Mouse (Mus musculus) liver, postnatal 0 days (tissue): ENCODE measurements around the gene Rtn3. TPM values are rescaled to one million over a fixed set of nuclear protein-coding genes. Genes with fewer than 3 reads are reported as not detected.

Source experiments
- ATAC-seq: fragments of 200-750 bp; cut with Nextera tagmentation; 2 replicates; pipeline ENCODE4 v1.8.0; 2017; ENCODE audit warnings: mild to moderate bottlenecking, moderate library complexity
- DNase-seq: peaks from one replicate; pipeline ENCODE4 v3.0.0-alpha.2; 2016
- H3K27ac ChIP-seq: fragments of 300-500 bp; sonication (generic); 2 replicates; pipeline ENCODE4 v1.5.1; 2014; ENCODE audit warnings: antibody characterized with exemption, moderate library complexity, mild to moderate bottlenecking, low read depth
- H3K27me3 ChIP-seq: fragments of 300-500 bp; sonication (generic); 2 replicates; pipeline ENCODE4 v1.6.1; 2014; ENCODE audit warnings: low read length, control low read depth, mixed read lengths; ENCODE audit not compliant: insufficient read depth
- H3K36me3 ChIP-seq: fragments of 300-500 bp; sonication (generic); replicated peaks from 2 replicates; pipeline ENCODE4 v1.6.1; 2014; ENCODE audit warnings: mild to moderate bottlenecking, control low read depth, low read length, moderate library complexity, mixed read lengths; ENCODE audit not compliant: insufficient read depth
- H3K4me1 ChIP-seq: fragments of 300-500 bp; sonication (generic); 2 replicates; pipeline ENCODE4 v1.6.1; 2014; ENCODE audit warnings: antibody characterized with exemption, mild to moderate bottlenecking, control low read depth; ENCODE audit not compliant: insufficient read depth
- H3K4me2 ChIP-seq: fragments of 300-500 bp; sonication (generic); 2 replicates; pipeline ENCODE4 v1.6.1; 2014; ENCODE audit warnings: low read depth, mild to moderate bottlenecking, low read length, moderate library complexity, mixed read lengths
- H3K4me3 ChIP-seq: fragments of 300-500 bp; sonication (generic); 2 replicates; pipeline ENCODE4 v1.5.1; 2014; ENCODE audit warnings: low read depth, low read length
- H3K9ac ChIP-seq: fragments of 300-500 bp; sonication (generic); replicated peaks from 2 replicates; pipeline ENCODE4 v1.6.1; 2014; ENCODE audit warnings: mild to moderate bottlenecking, moderate library complexity
- H3K9me3 ChIP-seq: fragments of 300-500 bp; sonication (generic); 2 replicates; pipeline ENCODE4 v1.6.1; 2016; ENCODE audit warnings: mild to moderate bottlenecking, control low read depth, low read length, mixed read lengths
- CTCF ChIP-seq: sonication (generic); IDR thresholded peaks from 2 replicates; pipeline ENCODE4 v1.5.1; 2016; ENCODE audit warnings: antibody characterized with exemption, low read depth
- EP300 ChIP-seq: IDR thresholded peaks from 2 replicates; pipeline ENCODE4 v1.6.1; 2016; ENCODE audit warnings: antibody characterized with exemption, low read depth, mild to moderate bottlenecking
- WGBS: fragments of 180-500 bp; shearing (Covaris S2); extraction: QIAGEN DNeasy Blood & Tissue Kit; methylation state at CpG from one replicate; pipeline ENCODE4 v1.1.7; 2014; ENCODE audit not compliant: insufficient replicate concordance; 5-methylcytosine and 5-hydroxymethylcytosine counted together
- polyA plus RNA-seq: library from polyadenylated mRNA; unstranded; fragments of >200 nt; fragmentation: Nextera tagmentation; extraction: Ambion mirVana; gene quantifications from 2 replicates; pipeline ENCODE4 v1.2.1, GENCODE M21; 2015

Rtn3 gene
- polyA plus RNA-seq, 1 experiment from 2014 or later, result 62.2 TPM

- peak overlapping the region; percentile 46 for H3K27ac ChIP-seq
- ATAC-seq (no peak), DNase-seq (peak; percentile 28)
- H3K4me3 ChIP-seq, result peak overlapping the region; percentile 86
- peak overlapping the region; percentile 94 for H3K9ac ChIP-seq
- peak overlapping the region; percentile 87 for H3K4me2 ChIP-seq
- TF ChIP-seq EP300 (no peak), CTCF (no peak)
- WGBS, result 11% methylated on average over 12 of the region's 12 CpGs
- no peaks in the 10 kb centered on the region for H3K9me3 ChIP-seq
- peaks cover 11% of the 10 kb centered on the region for H3K4me1 ChIP-seq
- no peaks in the 10 kb centered on the region for H3K27me3 ChIP-seq
- no peaks in the 10 kb centered on the region for H3K36me3 ChIP-seq
Measured at GRCm38 (mm10) chr19:7481541-7482265, 1.4 kb downstream of the Rtn3 start.

- H3K36me3 ChIP-seq, result no peaks in the 10 kb centered on the region
- H3K4me3 ChIP-seq, result no peak overlapping the region
- no peak for ATAC-seq
- no peaks in the 10 kb centered on the region for H3K9me3 ChIP-seq
- H3K9ac ChIP-seq, result no peak overlapping the region
- peaks cover 11% of the 10 kb centered on the region for H3K4me1 ChIP-seq
- TF ChIP-seq CTCF, result no peak
- TF ChIP-seq EP300, result no peak
- DNase-seq, result no peak
- no peak overlapping the region for H3K27ac ChIP-seq
- no peaks in the 10 kb centered on the region for H3K27me3 ChIP-seq
- 93% methylated on average over 3 of the region's 3 CpGs for WGBS
- H3K4me2 ChIP-seq, result no peak overlapping the region
Measured at GRCm38 (mm10) chr19:7479751-7480248, 3.3 kb downstream of the Rtn3 start.

GRCm38 (mm10) chr19:7470643-7471042, 12.4 kb downstream of the Rtn3 start:
- DNase-seq, result no peak
- Histone ChIP-seq H3K9me3 (no peaks in the 10 kb centered on the region), H3K27ac (no peak overlapping the region), H3K36me3 (peaks cover 9% of the 10 kb centered on the region; the same call in 1 of the 2 replicates), H3K9ac (no peak overlapping the region), H3K4me1 (no peaks in the 10 kb centered on the region), H3K27me3 (no peaks in the 10 kb centered on the region), H3K4me2 (no peak overlapping the region), H3K4me3 (no peak overlapping the region)
- no peak for TF ChIP-seq EP300
- TF ChIP-seq CTCF, result no peak
- no peak for ATAC-seq
- 92% methylated on average over 2 of the region's 2 CpGs for WGBS

GRCm38 (mm10) chr19:7467915-7468314, 15.2 kb downstream of the Rtn3 start:
- Histone ChIP-seq H3K4me2 (no peak overlapping the region), H3K4me3 (no peak overlapping the region), H3K27me3 (no peaks in the 10 kb centered on the region), H3K4me1 (no peaks in the 10 kb centered on the region), H3K9me3 (no peaks in the 10 kb centered on the region), H3K9ac (no peak overlapping the region), H3K27ac (no peak overlapping the region), H3K36me3 (peaks cover 8% of the 10 kb centered on the region; the same call in 1 of the 2 replicates)
- no peak for TF ChIP-seq EP300
- TF ChIP-seq CTCF, result no peak
- no peak for ATAC-seq
- DNase-seq, result no peak

- WGBS, result 78% methylated on average over 2 of the region's 2 CpGs
- no peak for TF ChIP-seq EP300
- TF ChIP-seq CTCF, result no peak
- Histone ChIP-seq H3K36me3 (peaks cover 14% of the 10 kb centered on the region; the same call in 1 of the 2 replicates), H3K4me1 (peaks cover 6% of the 10 kb centered on the region; the same call in 1 of the 2 replicates), H3K27ac (no peak overlapping the region), H3K4me2 (no peak overlapping the region), H3K9me3 (no peaks in the 10 kb centered on the region), H3K4me3 (no peak overlapping the region), H3K27me3 (no peaks in the 10 kb centered on the region), H3K9ac (no peak overlapping the region)
- DNase-seq (no peak), ATAC-seq (no peak)
Measured at GRCm38 (mm10) chr19:7459370-7459769, 23.7 kb downstream of the Rtn3 start.

GRCm38 (mm10) chr19:7458901-7459300, 24.2 kb downstream of the Rtn3 start:
- no peak for ATAC-seq
- no peak overlapping the region for H3K27ac ChIP-seq
- peaks cover 14% of the 10 kb centered on the region; the same call in 1 of the 2 replicates for H3K36me3 ChIP-seq
- H3K4me3 ChIP-seq, result no peak overlapping the region
- no peak for TF ChIP-seq CTCF
- no peak for TF ChIP-seq EP300
- H3K9ac ChIP-seq, result no peak overlapping the region
- H3K4me1 ChIP-seq, result peaks cover 6% of the 10 kb centered on the region; the same call in 1 of the 2 replicates
- H3K9me3 ChIP-seq, result no peaks in the 10 kb centered on the region
- H3K4me2 ChIP-seq, result no peak overlapping the region
- no peak for DNase-seq
- no peaks in the 10 kb centered on the region for H3K27me3 ChIP-seq

- WGBS, result 82% methylated on average over 2 of the region's 2 CpGs
- TF ChIP-seq EP300 (no peak), CTCF (0 out of 2 replicates have a peak, but pooled peaks have one; percentile 13)
- ATAC-seq, result no peak
- Histone ChIP-seq H3K36me3 (peaks cover 6% of the 10 kb centered on the region; the same call in 1 of the 2 replicates), H3K9me3 (no peaks in the 10 kb centered on the region), H3K27ac (no peak overlapping the region), H3K4me2 (no peak overlapping the region), H3K4me1 (peaks cover 7% of the 10 kb centered on the region; the same call in 1 of the 2 replicates), H3K9ac (no peak overlapping the region), H3K27me3 (no peaks in the 10 kb centered on the region), H3K4me3 (no peak overlapping the region)
- DNase-seq, result no peak
Measured at GRCm38 (mm10) chr19:7456803-7457202, 26.3 kb downstream of the Rtn3 start.
